Mouse (Mus musculus): Measurements from ENCODE around the gene Samm50. TPM values are rescaled to one million over a fixed set of nuclear protein-coding genes. Genes with fewer than 3 reads are reported as not detected.
"Not testable (repeated sequence)": the region's sequence is repeated elsewhere in the genome, so short reads cannot be mapped to it uniquely, and the experiment has no call there.

The Samm50 gene
- 117 and 118 TPM in 2 replicates for polyA plus RNA-seq (2016; fragmentation: Nextera tagmentation; extraction: Ambion mirVana)

DNA sequence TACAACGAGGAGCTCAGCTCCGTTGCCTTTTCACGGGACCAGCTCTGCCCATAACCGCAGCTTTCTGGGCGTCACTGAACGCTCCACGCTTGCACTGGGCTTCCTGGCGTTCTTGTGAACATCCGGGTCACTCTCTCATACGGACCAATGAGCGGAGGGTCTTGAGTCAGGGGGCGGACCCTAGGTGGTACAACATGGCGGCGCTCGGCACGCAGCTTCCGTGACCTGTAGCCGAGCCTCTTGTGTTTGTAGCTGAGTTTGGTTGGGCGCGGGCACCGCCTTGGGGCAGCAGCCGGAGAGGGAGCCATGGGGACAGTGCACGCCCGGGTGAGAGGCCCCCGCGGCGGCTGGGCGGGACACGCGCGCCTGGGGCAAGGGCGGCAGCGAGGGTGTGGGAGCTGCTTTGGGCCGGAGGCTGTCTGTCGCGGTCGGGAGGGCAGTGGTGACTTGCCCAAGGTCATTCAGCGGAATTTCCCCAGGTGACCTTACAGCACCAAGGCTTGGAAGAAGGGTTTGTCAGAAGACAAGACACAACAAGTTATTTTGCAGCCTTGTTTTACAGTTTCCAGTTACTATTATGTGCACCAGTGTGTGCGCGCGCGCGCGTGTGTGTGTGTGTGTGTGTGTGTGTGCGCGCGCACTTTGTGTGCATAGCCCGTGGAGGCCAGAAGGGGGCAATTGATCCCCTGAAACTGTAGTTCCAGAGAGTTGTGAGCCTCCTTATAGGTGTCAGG is at the start of gene Samm50:
Samm50 (plus strand) TSS at position 184 of the 734 bp plus-strand sequence.
- Histone ChIP-seq H3K4me3 (peak within 1 kb of the TSS; percentile 96), H3K27ac (peak within 1 kb of the TSS; percentile 93), H3K4me1 (peaks cover 15% of the 10 kb centered on the region), H3K27me3 (ENCODE audit: low read depth, poor library complexity, severe bottlenecking) (no peaks in the 10 kb centered on the region), H3K36me3 (peaks cover 24% of the 10 kb centered on the region), H3K9me3 (replicated peaks) (no peaks in the 10 kb centered on the region)
- 5% methylated on average over 48 of the region's 48 CpGs for WGBS
- DNase-seq (ENCODE audit: low spot score) = peak; percentile 93

GRCm38 (mm10) chr15:84156158-84156557 is 35.9 kb upstream of the Samm50 start:
- WGBS = 93% methylated on average over 2 of the region's 2 CpGs
- H3K4me3 ChIP-seq = no peak overlapping the region
- no peaks in the 10 kb centered on the region for H3K4me1 ChIP-seq
- H3K27me3 ChIP-seq (ENCODE audit: low read depth, poor library complexity, severe bottlenecking) = no peaks in the 10 kb centered on the region
- DNase-seq (ENCODE audit: low spot score) = no peak
- no peaks in the 10 kb centered on the region for H3K36me3 ChIP-seq
- H3K27ac ChIP-seq = no peak overlapping the region
- H3K9me3 ChIP-seq (replicated peaks) = no peaks in the 10 kb centered on the region

DNA sequence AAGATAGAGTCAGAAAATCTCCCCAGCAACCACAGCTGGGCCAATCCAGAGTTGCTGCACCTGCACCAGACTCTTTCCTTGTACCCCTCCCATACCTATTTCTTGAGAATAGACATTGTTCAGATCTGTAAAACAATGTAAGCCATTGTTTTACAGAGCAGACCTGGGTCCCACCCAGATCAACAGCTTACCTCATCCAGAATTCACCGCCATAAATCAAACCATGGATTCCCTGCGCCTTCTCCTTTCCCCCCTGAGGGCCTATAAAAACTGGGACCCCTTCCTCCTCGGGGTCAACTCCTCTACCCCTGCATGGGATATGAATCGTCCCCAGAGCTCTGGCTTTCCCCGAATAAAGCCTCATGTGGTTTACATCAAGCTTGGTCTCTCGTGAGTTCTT is 34.5 kb upstream of the Samm50 start:
- H3K27ac ChIP-seq; H3K27me3 ChIP-seq (ENCODE audit: low read depth, poor library complexity, severe bottlenecking); DNase-seq (ENCODE audit: low spot score); H3K4me3 ChIP-seq; H3K36me3 ChIP-seq; H3K9me3 ChIP-seq (replicated peaks); H3K4me1 ChIP-seq: not testable (repeated sequence)
- 84% methylated on average over 6 of the region's 6 CpGs for WGBS

GRCm38 (mm10) chr15:84161871-84162270 is 30.2 kb upstream of the Samm50 start:
- Histone ChIP-seq H3K27me3 (ENCODE audit: low read depth, poor library complexity, severe bottlenecking) (no peaks in the 10 kb centered on the region), H3K9me3 (replicated peaks) (no peaks in the 10 kb centered on the region), H3K36me3 (no peaks in the 10 kb centered on the region), H3K27ac (no peak overlapping the region), H3K4me1 (peaks cover under 1% of the 10 kb centered on the region), H3K4me3 (no peak overlapping the region)
- no peak for DNase-seq (ENCODE audit: low spot score)
- WGBS = 78% methylated on average over 6 of the region's 6 CpGs

- DNase-seq (ENCODE audit: low spot score) = no peak
- H3K27ac ChIP-seq = no peak overlapping the region
- H3K4me3 ChIP-seq = no peak overlapping the region
- H3K36me3 ChIP-seq = no peaks in the 10 kb centered on the region
- 75% methylated on average over 6 of the region's 6 CpGs for WGBS
- no peaks in the 10 kb centered on the region for H3K9me3 ChIP-seq (replicated peaks)
- peaks cover 20% of the 10 kb centered on the region for H3K4me1 ChIP-seq
- peaks cover 22% of the 10 kb centered on the region for H3K27me3 ChIP-seq (ENCODE audit: low read depth, poor library complexity, severe bottlenecking)
Measured at GRCm38 (mm10) chr15:84166818-84167217, 25.2 kb upstream of the Samm50 start.

DNA sequence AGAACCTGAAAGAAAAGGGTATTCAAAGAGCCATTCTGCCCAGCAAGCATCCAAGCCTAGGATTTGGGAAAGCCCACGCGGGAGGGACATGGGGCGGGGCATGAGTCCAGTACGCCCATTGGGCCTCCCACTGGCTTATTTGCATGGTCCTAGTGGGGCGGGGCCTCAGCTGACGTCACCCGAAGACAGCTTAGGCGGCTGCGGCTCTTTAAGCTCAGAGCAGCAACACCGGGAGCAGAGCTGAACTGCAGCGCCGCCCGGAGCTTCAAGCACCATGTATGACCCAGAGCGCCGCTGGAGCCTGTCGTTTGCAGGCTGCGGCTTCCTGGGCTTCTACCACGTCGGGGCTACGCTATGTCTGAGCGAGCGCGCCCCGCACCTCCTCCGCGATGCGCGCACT is 24.4 kb upstream of the Samm50 start, which contains the start of gene Pnpla3:
Pnpla3 (plus strand) TSS at position 238 of the 400 bp plus-strand sequence.
- peak within 1 kb of the TSS; percentile 62 for H3K4me3 ChIP-seq
- H3K9me3 ChIP-seq (replicated peaks) = no peaks in the 10 kb centered on the region
- H3K27ac ChIP-seq = peak within 1 kb of the TSS; percentile 66
- H3K36me3 ChIP-seq = no peaks in the 10 kb centered on the region
- peaks cover 20% of the 10 kb centered on the region for H3K4me1 ChIP-seq
- WGBS = 0% methylated on average over 28 of the region's 28 CpGs
- peak; percentile 92 for DNase-seq (ENCODE audit: low spot score)
- H3K27me3 ChIP-seq (ENCODE audit: low read depth, poor library complexity, severe bottlenecking) = peaks cover 22% of the 10 kb centered on the region

DNA sequence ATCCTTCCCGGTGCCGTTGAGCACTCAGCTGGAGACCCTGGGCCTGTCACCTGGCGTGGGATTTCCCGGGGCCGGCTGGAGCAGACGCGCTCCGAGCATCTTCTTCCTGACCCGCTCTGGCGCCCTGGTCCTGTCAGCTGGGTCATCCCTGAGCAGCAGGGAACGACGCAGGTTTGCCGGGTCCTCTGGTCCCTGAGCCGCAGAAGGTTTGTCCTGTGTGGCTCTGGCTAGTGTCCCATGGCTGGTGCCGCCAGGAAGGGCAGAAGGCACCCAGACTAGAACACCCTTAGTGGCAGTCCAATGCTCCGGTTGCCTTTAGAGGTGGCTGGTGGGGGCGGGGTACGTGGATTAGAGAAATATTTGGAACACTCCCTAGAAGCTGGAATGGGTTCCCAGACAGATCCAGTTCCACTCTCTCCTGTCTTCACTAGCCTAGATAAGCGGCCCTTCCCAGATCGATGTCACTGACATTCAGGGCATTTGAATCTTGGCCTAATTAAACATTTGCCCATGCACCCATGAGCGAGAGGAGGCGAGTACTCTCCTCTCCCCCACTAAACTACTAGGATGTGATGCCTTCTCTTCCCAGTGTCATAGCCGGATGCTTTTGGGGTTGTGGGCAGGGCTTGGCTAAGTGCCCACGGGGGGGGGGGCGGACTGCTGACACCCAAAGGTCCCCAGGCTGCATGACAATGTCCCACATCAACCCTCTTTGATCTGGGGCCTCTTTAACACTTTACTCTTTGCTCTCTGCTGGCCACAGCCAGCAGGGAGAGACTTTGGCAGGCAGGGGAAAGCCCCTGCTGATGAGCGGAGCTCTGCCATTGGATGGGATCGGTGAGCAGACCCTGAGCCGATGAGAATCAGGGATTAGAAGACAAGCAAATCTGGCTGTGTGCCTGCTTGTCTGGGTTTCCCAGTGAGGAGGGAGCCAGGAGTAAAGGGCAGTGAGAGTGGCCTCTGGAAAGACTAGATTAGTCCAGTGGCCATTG is 23.6 kb upstream of the Samm50 start:
- H3K9me3 ChIP-seq (replicated peaks) = no peaks in the 10 kb centered on the region
- H3K27me3 ChIP-seq (ENCODE audit: low read depth, poor library complexity, severe bottlenecking) = peaks cover 22% of the 10 kb centered on the region
- WGBS = 1% methylated on average over 28 of the region's 28 CpGs
- peak; percentile 33 for DNase-seq (ENCODE audit: low spot score)
- H3K27ac ChIP-seq = peak overlapping the region; percentile 66; the same call in 1 of the 2 replicates
- peak overlapping the region; percentile 62 for H3K4me3 ChIP-seq
- H3K4me1 ChIP-seq = peaks cover 20% of the 10 kb centered on the region
- no peaks in the 10 kb centered on the region for H3K36me3 ChIP-seq

GRCm38 (mm10) chr15:84169511-84169910 is 22.5 kb upstream of the Samm50 start:
- Histone ChIP-seq H3K27me3 (ENCODE audit: low read depth, poor library complexity, severe bottlenecking) (peaks cover 22% of the 10 kb centered on the region), H3K27ac (no peak overlapping the region), H3K4me3 (no peak overlapping the region), H3K4me1 (peaks cover 20% of the 10 kb centered on the region), H3K36me3 (no peaks in the 10 kb centered on the region), H3K9me3 (replicated peaks) (no peaks in the 10 kb centered on the region)
- peak; percentile 29 for DNase-seq (ENCODE audit: low spot score)
- WGBS = 61% methylated on average over 1 of the region's 1 CpGs

- Histone ChIP-seq H3K4me1 (peaks cover 20% of the 10 kb centered on the region), H3K27ac (no peak overlapping the region), H3K36me3 (no peaks in the 10 kb centered on the region), H3K27me3 (ENCODE audit: low read depth, poor library complexity, severe bottlenecking) (peaks cover 22% of the 10 kb centered on the region), H3K9me3 (replicated peaks) (no peaks in the 10 kb centered on the region), H3K4me3 (no peak overlapping the region)
- no peak for DNase-seq (ENCODE audit: low spot score)
- WGBS = 83% methylated on average over 7 of the region's 7 CpGs
Measured at GRCm38 (mm10) chr15:84171166-84171565, 20.9 kb upstream of the Samm50 start.

DNA sequence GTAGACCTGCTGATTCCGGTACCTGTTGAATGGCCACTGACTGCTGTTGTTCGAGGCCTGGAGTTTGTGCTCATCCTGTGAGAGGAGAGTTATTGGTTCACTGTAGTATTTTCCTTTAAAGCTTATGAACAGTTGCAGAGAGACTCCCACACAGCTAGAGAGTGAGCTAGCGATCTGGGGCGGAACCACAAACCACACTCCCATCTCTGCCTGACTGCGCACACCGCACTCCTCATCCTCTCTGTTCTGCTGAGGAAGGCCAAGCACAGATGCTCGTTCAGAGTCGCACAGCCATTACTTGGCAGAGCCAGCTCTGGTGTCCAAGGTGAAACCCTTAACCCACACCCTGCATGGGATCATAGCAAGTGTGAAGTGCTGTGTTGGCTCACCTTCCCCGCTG is 13.3 kb upstream of the Samm50 start:
- 92% methylated on average over 9 of the region's 9 CpGs for WGBS
- no peak for DNase-seq (ENCODE audit: low spot score)
- Histone ChIP-seq H3K4me3 (no peak overlapping the region), H3K36me3 (no peaks in the 10 kb centered on the region), H3K27ac (no peak overlapping the region), H3K27me3 (ENCODE audit: low read depth, poor library complexity, severe bottlenecking) (peaks cover 17% of the 10 kb centered on the region), H3K9me3 (replicated peaks) (no peaks in the 10 kb centered on the region), H3K4me1 (peaks cover 20% of the 10 kb centered on the region)

DNA sequence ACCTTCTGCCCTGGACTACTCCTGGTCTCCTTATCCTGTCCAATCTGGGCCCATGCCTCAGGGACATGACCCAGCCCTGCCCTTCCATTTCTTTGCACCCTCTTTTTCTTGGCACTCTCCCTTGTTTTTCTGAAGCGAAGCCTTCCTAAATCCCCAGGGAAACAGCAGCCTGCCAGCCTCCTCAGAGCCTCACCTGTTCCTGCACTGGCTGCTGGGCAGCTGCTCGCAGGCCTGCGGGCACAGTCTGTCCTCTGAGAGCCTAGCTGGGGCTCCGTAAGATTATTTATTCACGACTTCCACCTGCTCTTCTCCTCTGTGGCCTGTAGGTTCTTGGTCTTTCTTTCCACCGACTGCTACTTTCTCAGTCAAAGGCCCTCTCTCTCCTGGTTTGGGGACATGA is 10.0 kb upstream of the Samm50 start:
- 69% methylated on average over 6 of the region's 6 CpGs for WGBS
- H3K4me1 ChIP-seq = peaks cover 34% of the 10 kb centered on the region
- no peak overlapping the region for H3K27ac ChIP-seq
- no peak overlapping the region for H3K4me3 ChIP-seq
- no peaks in the 10 kb centered on the region for H3K9me3 ChIP-seq (replicated peaks)
- no peak for DNase-seq (ENCODE audit: low spot score)
- H3K27me3 ChIP-seq (ENCODE audit: low read depth, poor library complexity, severe bottlenecking) = peaks cover 22% of the 10 kb centered on the region
- H3K36me3 ChIP-seq = no peaks in the 10 kb centered on the region

- Histone ChIP-seq H3K4me3 (no peak overlapping the region), H3K9me3 (replicated peaks) (no peaks in the 10 kb centered on the region), H3K4me1 (peaks cover 34% of the 10 kb centered on the region), H3K27me3 (ENCODE audit: low read depth, poor library complexity, severe bottlenecking) (peaks cover 22% of the 10 kb centered on the region), H3K36me3 (no peaks in the 10 kb centered on the region), H3K27ac (peak overlapping the region; percentile 37)
- WGBS = 33% methylated on average over 1 of the region's 1 CpGs
- no peak for DNase-seq (ENCODE audit: low spot score)
Measured at GRCm38 (mm10) chr15:84183967-84184366, 8.1 kb upstream of the Samm50 start.

GRCm38 (mm10) chr15:84186196-84186595 is 5.8 kb upstream of the Samm50 start:
- Histone ChIP-seq H3K36me3 (no peaks in the 10 kb centered on the region), H3K4me1 (peaks cover 34% of the 10 kb centered on the region), H3K4me3 (no peak overlapping the region), H3K27me3 (ENCODE audit: low read depth, poor library complexity, severe bottlenecking) (peaks cover 16% of the 10 kb centered on the region), H3K27ac (no peak overlapping the region), H3K9me3 (replicated peaks) (no peaks in the 10 kb centered on the region)
- 67% methylated on average over 4 of the region's 4 CpGs for WGBS
- DNase-seq (ENCODE audit: low spot score) = no peak

Measured in limb, embryonic 10.5 days (tissue).